Mouse (Mus musculus): ENCODE measurements around the gene Plvap. TPM values are rescaled to one million over a fixed set of nuclear protein-coding genes. Genes with fewer than 3 reads are reported as not detected.

Plvap gene
- polyA plus RNA-seq, 1 experiment from 2014 or later = 24.3 TPM

DNA sequence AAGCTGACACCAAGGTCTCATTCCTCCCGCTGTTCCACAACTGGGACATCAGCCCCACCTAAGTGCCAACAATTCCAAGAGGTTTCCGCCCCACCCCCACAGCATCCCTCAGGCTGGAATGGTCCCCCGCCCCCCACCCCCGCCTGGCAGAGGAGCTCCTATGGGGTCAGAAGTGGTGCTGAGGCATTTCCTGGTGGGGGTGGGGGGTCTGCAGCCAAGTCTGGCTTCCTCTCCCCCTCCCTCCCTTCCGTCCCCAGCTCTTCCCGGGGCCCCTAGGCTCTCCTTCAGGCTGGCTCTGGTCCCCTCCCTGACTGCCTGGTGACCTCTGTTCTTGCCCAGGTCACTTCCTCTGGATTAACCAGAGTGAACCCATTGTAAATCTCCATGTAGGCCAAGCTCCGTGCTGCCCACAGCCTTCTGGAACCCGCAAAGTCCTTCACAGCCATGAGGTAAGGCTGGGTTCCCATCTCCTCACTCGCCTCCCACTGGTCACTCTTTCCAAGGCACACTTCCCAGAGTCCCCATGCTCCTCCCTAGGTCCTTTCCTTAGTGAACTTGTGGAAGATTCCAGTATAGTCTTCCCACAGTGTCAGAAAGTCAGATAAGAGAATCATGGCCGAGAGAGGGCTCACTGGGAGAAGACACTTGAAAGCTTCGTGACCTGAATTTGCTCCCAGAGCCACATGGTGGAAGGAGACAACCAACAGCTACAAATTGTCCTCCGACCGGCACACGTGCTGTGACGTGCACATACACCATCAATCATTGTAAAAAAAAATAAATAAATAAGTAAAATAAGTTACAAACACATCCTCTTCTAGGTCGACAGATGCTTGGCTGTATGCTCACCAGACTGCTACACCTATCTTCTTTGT lies 12.5 kb downstream of the Plvap start:
- H3K4me2 ChIP-seq = no peak overlapping the region
- H3K9ac ChIP-seq = no peak overlapping the region
- H3K9me3 ChIP-seq (replicated peaks) = no peaks in the 10 kb centered on the region
- H3K4me3 ChIP-seq (replicated peaks) = no peak overlapping the region
- H3K4me1 ChIP-seq (replicated peaks) = peaks cover 33% of the 10 kb centered on the region
- H3K27ac ChIP-seq = peak overlapping the region; percentile 67; the same call in 1 of the 2 replicates
- 41% methylated on average over 16 of the region's 16 CpGs for WGBS (ENCODE audit: insufficient replicate concordance)
- no peaks in the 10 kb centered on the region for H3K27me3 ChIP-seq
- DNase-seq = no peak
- peak; percentile 29 for ATAC-seq (ENCODE audit: low read depth)
- peaks cover 2% of the 10 kb centered on the region; the same call in 1 of the 2 replicates for H3K36me3 ChIP-seq

GRCm38 (mm10) chr8:71497881-71498501 lies 13.6 kb downstream of the Plvap start:
- DNase-seq = no peak
- ATAC-seq (ENCODE audit: low read depth) = no peak
- Histone ChIP-seq H3K9ac (no peak overlapping the region), H3K36me3 (peaks cover 10% of the 10 kb centered on the region; the same call in 1 of the 2 replicates), H3K27me3 (no peaks in the 10 kb centered on the region), H3K9me3 (replicated peaks) (no peaks in the 10 kb centered on the region), H3K4me3 (replicated peaks) (no peak overlapping the region), H3K4me2 (no peak overlapping the region), H3K27ac (peak overlapping the region; percentile 67), H3K4me1 (replicated peaks) (peaks cover 37% of the 10 kb centered on the region)
- WGBS (ENCODE audit: insufficient replicate concordance) = 47% methylated on average over 15 of the region's 15 CpGs

GRCm38 (mm10) chr8:71497077-71497645 lies 14.4 kb downstream of the Plvap start:
- H3K36me3 ChIP-seq = peaks cover 18% of the 10 kb centered on the region
- no peak overlapping the region; the same call in none of the 2 replicates for H3K27ac ChIP-seq
- no peak overlapping the region for H3K4me3 ChIP-seq (replicated peaks)
- H3K9me3 ChIP-seq (replicated peaks) = no peaks in the 10 kb centered on the region
- DNase-seq (no peak), ATAC-seq (ENCODE audit: low read depth) (no peak)
- WGBS (ENCODE audit: insufficient replicate concordance) = 67% methylated on average over 1 of the region's 1 CpGs
- H3K9ac ChIP-seq = no peak overlapping the region
- H3K4me1 ChIP-seq (replicated peaks) = peaks cover 37% of the 10 kb centered on the region
- H3K27me3 ChIP-seq = no peaks in the 10 kb centered on the region
- H3K4me2 ChIP-seq = no peak overlapping the region

GRCm38 (mm10) chr8:71496481-71496880 lies 15.1 kb downstream of the Plvap start:
- Histone ChIP-seq H3K9ac (no peak overlapping the region), H3K36me3 (peaks cover 24% of the 10 kb centered on the region), H3K27ac (peak overlapping the region; percentile 36; the same call in 1 of the 2 replicates), H3K9me3 (replicated peaks) (no peaks in the 10 kb centered on the region), H3K4me2 (no peak overlapping the region), H3K27me3 (no peaks in the 10 kb centered on the region), H3K4me1 (replicated peaks) (peaks cover 37% of the 10 kb centered on the region), H3K4me3 (replicated peaks) (no peak overlapping the region)
- WGBS (ENCODE audit: insufficient replicate concordance) = 52% methylated on average over 11 of the region's 11 CpGs
- no peak for DNase-seq
- peak; percentile 21; the same call in 1 of the 2 replicates for ATAC-seq (ENCODE audit: low read depth)

DNA sequence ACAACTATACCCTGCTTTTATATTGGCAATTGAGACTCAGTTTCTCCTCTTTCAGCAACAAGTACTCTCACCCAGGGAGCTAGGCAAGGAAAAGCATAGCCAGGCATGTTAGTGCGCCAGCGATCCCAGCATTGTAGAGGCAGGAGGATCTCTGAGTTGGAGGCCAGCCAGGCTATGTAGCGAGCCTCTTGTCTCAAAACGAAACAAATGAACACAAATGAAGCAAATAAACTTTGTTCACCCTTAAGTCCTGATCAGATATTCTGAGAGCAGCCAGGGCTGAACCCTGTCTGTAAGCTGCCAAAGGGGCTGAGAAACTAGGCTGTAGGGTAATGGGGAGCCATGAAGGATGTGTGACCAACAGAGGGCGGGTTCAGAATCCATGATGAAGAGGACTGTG lies 15.7 kb downstream of the Plvap start:
- Histone ChIP-seq H3K27ac (peak overlapping the region; percentile 36; the same call in 1 of the 2 replicates), H3K4me3 (replicated peaks) (no peak overlapping the region), H3K36me3 (peaks cover 31% of the 10 kb centered on the region), H3K9ac (no peak overlapping the region), H3K4me2 (no peak overlapping the region), H3K9me3 (replicated peaks) (no peaks in the 10 kb centered on the region), H3K4me1 (replicated peaks) (peaks cover 37% of the 10 kb centered on the region), H3K27me3 (no peaks in the 10 kb centered on the region)
- no peak for DNase-seq
- no peak for ATAC-seq (ENCODE audit: low read depth)
- 79% methylated on average over 5 of the region's 5 CpGs for WGBS (ENCODE audit: insufficient replicate concordance)

GRCm38 (mm10) chr8:71495039-71495438 lies 16.5 kb downstream of the Plvap start:
- Histone ChIP-seq H3K9ac (no peak overlapping the region), H3K36me3 (peaks cover 38% of the 10 kb centered on the region), H3K9me3 (replicated peaks) (no peaks in the 10 kb centered on the region), H3K4me1 (replicated peaks) (peaks cover 40% of the 10 kb centered on the region), H3K27me3 (no peaks in the 10 kb centered on the region), H3K4me2 (no peak overlapping the region), H3K27ac (no peak overlapping the region), H3K4me3 (replicated peaks) (no peak overlapping the region)
- ATAC-seq (ENCODE audit: low read depth) = peak; percentile 27; the same call in 1 of the 2 replicates
- peak; percentile 59 for DNase-seq
- 28% methylated on average over 16 of the region's 16 CpGs for WGBS (ENCODE audit: insufficient replicate concordance)

DNA sequence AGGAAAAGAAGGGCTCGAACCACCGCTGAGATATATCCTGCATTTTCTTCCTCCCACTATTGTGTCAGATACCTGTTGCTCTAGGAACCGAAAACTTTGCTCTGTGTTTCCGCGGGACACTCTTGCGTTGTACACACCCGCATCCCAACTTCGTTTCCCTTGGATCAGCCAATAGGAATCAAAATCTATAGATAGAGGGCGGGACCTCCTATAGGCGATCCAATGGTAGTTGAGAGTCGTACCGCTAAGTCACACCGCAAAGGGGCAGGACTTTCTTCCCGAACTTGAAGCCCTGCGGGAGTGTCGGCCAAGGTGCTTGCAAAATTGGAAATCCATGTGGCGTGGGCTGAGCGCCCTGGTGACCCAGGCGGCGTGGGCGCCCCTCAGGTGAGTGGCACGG lies 23.1 kb downstream of the Plvap start:
- peaks cover 58% of the 10 kb centered on the region for H3K4me1 ChIP-seq (replicated peaks)
- peak overlapping the region; percentile 79 for H3K27ac ChIP-seq
- DNase-seq (peak; percentile 85), ATAC-seq (ENCODE audit: low read depth) (peak; percentile 85)
- H3K9ac ChIP-seq = peak overlapping the region; percentile 84
- H3K4me3 ChIP-seq (replicated peaks) = peak overlapping the region; percentile 83
- no peaks in the 10 kb centered on the region; the same call in 1 of the 2 replicates for H3K27me3 ChIP-seq
- peaks cover 35% of the 10 kb centered on the region for H3K36me3 ChIP-seq
- H3K9me3 ChIP-seq (replicated peaks) = no peaks in the 10 kb centered on the region
- under 1% methylated on average over 22 of the region's 22 CpGs for WGBS (ENCODE audit: insufficient replicate concordance)
- peak overlapping the region; percentile 99 for H3K4me2 ChIP-seq

DNA sequence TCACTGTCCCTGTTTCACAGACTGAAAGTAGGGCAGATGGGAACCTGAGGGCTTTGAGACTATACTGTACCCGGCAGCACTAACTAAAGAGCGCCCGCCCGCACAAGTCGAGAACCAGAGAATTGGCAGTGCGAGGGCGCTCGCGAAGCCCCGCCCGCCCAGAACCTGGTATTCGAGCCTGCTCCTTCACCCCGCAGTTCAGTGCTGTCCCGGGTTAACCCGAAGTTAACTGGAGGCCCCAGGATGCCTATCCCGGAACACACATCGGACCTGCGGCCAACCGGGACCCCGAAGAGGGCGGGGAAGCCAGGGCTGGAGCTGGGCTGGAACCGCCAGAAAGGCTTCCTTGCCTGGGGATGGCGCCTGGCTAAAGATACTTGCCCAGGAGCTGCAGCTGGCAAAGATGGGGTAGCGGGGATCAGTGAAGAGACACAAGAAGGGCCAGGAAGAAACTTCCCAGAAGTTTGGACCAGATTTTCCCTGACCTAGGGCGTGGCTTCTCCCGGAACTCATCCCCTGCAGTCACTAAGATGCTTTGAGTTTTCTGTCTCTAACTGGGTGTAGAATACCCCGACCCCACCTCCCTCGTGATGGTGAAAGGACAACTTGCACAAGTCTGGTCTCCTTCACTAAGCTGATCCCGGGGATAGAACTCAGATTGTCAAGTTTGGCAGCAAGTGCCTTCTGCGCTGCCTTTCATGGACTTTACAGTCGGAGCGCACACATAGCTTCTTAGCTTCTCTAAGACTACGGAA lies 23.7 kb downstream of the Plvap start, which contains the start of gene Gtpbp3:
Gene Gtpbp3, plus strand, starts transcription at position 413 of the 755 bp plus-strand sequence.
- peak; percentile 64 for DNase-seq

GRCm38 (mm10) chr8:71486136-71486529 lies 25.4 kb downstream of the Plvap start:
- Histone ChIP-seq H3K9me3 (replicated peaks) (no peaks in the 10 kb centered on the region), H3K27ac (no peak overlapping the region)
- WGBS (ENCODE audit: insufficient replicate concordance) = 27% methylated on average over 7 of the region's 7 CpGs

More for the DNA sequence above, 23.7 kb downstream of the Plvap start, which contains the start of gene Gtpbp3:
- peak within 1 kb of the TSS; percentile 83 for H3K4me3 ChIP-seq (replicated peaks)
- H3K27ac ChIP-seq = peak within 1 kb of the TSS; percentile 79
- ATAC-seq (ENCODE audit: low read depth) = peak; percentile 44
- H3K9me3 ChIP-seq (replicated peaks) = no peaks in the 10 kb centered on the region
- peaks cover 30% of the 10 kb centered on the region for H3K36me3 ChIP-seq
- H3K27me3 ChIP-seq = no peaks in the 10 kb centered on the region; the same call in 1 of the 2 replicates
- H3K4me2 ChIP-seq = peak within 1 kb of the TSS; percentile 99
- peak within 1 kb of the TSS; percentile 84 for H3K9ac ChIP-seq
- under 1% methylated on average over 33 of the region's 33 CpGs for WGBS (ENCODE audit: insufficient replicate concordance)
- peaks cover 55% of the 10 kb centered on the region for H3K4me1 ChIP-seq (replicated peaks)

More at GRCm38 (mm10) chr8:71486136-71486529, 25.4 kb downstream of the Plvap start:
- H3K27me3 ChIP-seq = peaks cover 14% of the 10 kb centered on the region
- peak overlapping the region; percentile 87 for H3K4me2 ChIP-seq
- ATAC-seq (ENCODE audit: low read depth) (no peak), DNase-seq (no peak)
- peak overlapping the region; percentile 65; the same call in 1 of the 2 replicates for H3K4me3 ChIP-seq (replicated peaks)
- H3K4me1 ChIP-seq (replicated peaks) = peaks cover 57% of the 10 kb centered on the region
- peaks cover 14% of the 10 kb centered on the region for H3K36me3 ChIP-seq
- H3K9ac ChIP-seq = no peak overlapping the region

Measured in liver, embryonic 13.5 days (tissue).